8 mouse cellular contexts compared by ENCODE assay signal in the genomic region with DNA sequence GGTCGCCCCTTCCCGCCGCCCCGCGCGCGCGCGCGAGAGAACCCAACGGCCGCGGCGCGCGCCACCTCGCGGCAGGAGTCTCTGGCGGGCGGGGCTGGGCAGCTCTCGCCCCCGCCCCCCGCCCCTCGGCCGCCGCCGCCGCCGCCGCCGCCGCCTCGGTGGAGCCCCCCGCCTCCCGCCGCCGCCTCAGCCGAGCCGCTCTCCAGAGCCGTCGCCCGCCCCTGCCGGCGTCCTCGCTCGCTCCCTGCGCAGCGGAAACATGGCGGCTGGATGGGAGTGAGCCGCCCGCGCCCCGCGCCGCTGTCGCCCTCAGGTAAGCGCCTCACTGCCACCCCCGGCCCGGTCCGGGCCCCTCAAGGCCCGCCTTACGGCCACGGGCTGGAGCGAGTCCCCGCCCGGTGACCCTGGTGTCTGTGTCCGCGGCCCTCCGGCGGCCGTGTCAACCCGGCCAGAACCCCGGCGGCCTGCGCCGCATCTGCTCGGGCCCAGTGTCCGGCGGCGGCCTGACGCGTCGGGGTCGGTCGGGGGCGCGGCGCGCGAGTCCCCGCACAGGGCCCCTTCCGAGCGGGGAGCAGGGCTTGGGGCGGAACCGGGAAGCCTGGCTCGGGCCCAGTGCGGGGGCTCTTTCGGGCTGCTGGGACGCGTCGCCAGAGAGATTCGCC. TPM values are rescaled to one million over a fixed set of nuclear protein-coding genes. Genes with fewer than 3 reads are reported as not detected.
A peak's percentile ranks its signal among the peaks of the same experiment; 100 is the strongest.
DNase-seq lines count a peak whose midpoint lies in the region; ATAC-seq and TF ChIP-seq lines count a peak whose summit lies in the region.

A gene (plus strand): TSS at position 138 of the 662 bp plus-strand sequence.

- no peaks in the 10 kb centered on the region for H3K9me3 ChIP-seq in hindbrain, embryonic 15.5 days

- under 1% methylated on average over 75 of the region's 102 CpGs for WGBS in hindbrain, embryonic 15.5 days

- no peaks in the 10 kb centered on the region for H3K36me3 ChIP-seq in hindbrain, embryonic 15.5 days

- H3K9ac ChIP-seq in hindbrain, embryonic 15.5 days, result peak within 1 kb of the TSS; percentile 96

- peak within 1 kb of the TSS; percentile 58 for H3K4me2 ChIP-seq in hindbrain, embryonic 15.5 days

- no peaks in the 10 kb centered on the region for H3K27me3 ChIP-seq in hindbrain, embryonic 15.5 days

- H3K27ac ChIP-seq in gastrocnemius, adult 2 months, result peak within 1 kb of the TSS; percentile 97
- peak within 1 kb of the TSS; percentile 92 for H3K27ac ChIP-seq in hindbrain, embryonic 15.5 days (replicated peaks)

- peak; percentile 41; the same call in 1 of the 2 replicates for TF ChIP-seq CTCF in gastrocnemius, adult 2 months (IDR thresholded peaks at IDR 0.05)

- peak; percentile 48 for ATAC-seq in common myeloid progenitor, adult 5-6 weeks (replicated peaks; ENCODE audit: low read depth, poor library complexity, severe bottlenecking)
- peak; percentile 89 for ATAC-seq in hindbrain, embryonic 15.5 days (ENCODE audit: low FRiP score, low read depth)

- peak within 1 kb of the TSS; percentile 77 for H3K4me3 ChIP-seq in gastrocnemius, adult 2 months
- peak within 1 kb of the TSS; percentile 71 for H3K4me3 ChIP-seq in hindbrain, embryonic 15.5 days

- H3K4me1 ChIP-seq in hindbrain, embryonic 15.5 days (replicated peaks), result peaks cover 23% of the 10 kb centered on the region

- DNase-seq in adipocyte (ENCODE audit: low spot score), result peak; percentile 42
- DNase-seq in gastrocnemius, adult 2 months, result peak; percentile 81
- peak; percentile 55 to 57 for DNase-seq in left cerebral cortex, adult 18-20 months (ENCODE audit: low spot score in 2 of 2)
- peak; percentile 80 to 84 for DNase-seq in lung, postnatal 4 days
- peak; percentile 92 for DNase-seq in retina, postnatal 1 day
- peak; percentile 61 for DNase-seq in urinary bladder, postnatal 14 days (ENCODE audit: low spot score)

- intact Hi-C loops in gastrocnemius, adult 2 months (cut with DNase I), result no loop called here

RNA-seq across cellular contexts. Expression of the gene that starts here (rescaled TPM):
- 19.1 and 31.0 TPM in 2 replicates for total RNA-seq in common myeloid progenitor, adult 5-6 weeks (2017)
- 10 to 100 TPM; 46.3 to 52.4 TPM for total RNA-seq in gastrocnemius, adult 2 months (2021)
- 83.3 and 99.9 TPM in 2 replicates for polyA plus RNA-seq in hindbrain, embryonic 15.5 days (2015; fragmentation: Nextera tagmentation; extraction: Ambion mirVana)
- total RNA-seq in left cerebral cortex, adult 18-20 months (2021), result 10 to 100 TPM; 78.5 to 84.3 TPM

Comparison
In these comparisons a context has a peak if more than half of its experiments do, and no peak if none do; other contexts are left out.
1. Peak in every context shown above with its lines: DNase-seq, ATAC-seq, H3K4me3 ChIP-seq and H3K27ac ChIP-seq.
2. DNase-seq: peak in every context shown above with its lines; median percentile 92 in retina, postnatal 1 day; 82 in lung, postnatal 4 days; 81 in gastrocnemius, adult 2 months; 61 in urinary bladder, postnatal 14 days; 56 in left cerebral cortex, adult 18-20 months; 42 in adipocyte.